Mouse (Mus musculus) heart, postnatal 0 days (tissue): ENCODE measurements at regions not wholly inside any gene's neighbourhood (a gene's known extent, or its start where the extent isn't known, plus 50 kb on each side); places are given as distances from the start of the nearest gene placed in this dataset.
"Not testable (repeated sequence)": the region's sequence is repeated elsewhere in the genome, so short reads cannot be mapped to it uniquely, and the experiment has no call there.

Source experiments
- CTCF ChIP-seq: IDR thresholded peaks from 2 replicates; pipeline ENCODE4 v1.5.1; 2016; ENCODE audit warnings: antibody characterized with exemption, control low read depth, low read depth
- EP300 ChIP-seq: IDR thresholded peaks from 2 replicates; pipeline ENCODE4 v1.6.1; 2016; ENCODE audit warnings: antibody characterized with exemption, low read depth

DNA sequence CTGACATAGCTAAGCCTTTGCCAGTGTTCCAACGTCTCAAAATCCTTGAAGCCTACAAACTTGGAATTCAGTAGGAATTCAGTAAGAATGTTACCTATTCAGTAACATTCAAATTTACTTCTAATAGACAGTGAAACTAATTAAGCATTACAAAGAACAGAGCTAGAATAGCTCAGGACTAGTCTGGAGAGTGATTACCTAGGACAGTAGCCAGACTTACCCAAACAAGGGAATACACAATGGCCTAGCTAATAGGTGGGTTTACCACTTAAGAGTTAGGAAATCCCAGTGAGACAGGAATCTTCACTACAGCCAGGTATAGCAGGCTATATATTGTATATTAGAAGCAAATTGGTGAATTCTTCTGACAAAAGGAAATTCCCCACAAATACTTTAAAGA, 182.4 kb downstream of the Rab10 start:
- not testable (repeated sequence) for TF ChIP-seq CTCF, EP300
